Mouse (Mus musculus): ENCODE results near the gene Ccdc181.

Ccdc181 gene

DNA sequence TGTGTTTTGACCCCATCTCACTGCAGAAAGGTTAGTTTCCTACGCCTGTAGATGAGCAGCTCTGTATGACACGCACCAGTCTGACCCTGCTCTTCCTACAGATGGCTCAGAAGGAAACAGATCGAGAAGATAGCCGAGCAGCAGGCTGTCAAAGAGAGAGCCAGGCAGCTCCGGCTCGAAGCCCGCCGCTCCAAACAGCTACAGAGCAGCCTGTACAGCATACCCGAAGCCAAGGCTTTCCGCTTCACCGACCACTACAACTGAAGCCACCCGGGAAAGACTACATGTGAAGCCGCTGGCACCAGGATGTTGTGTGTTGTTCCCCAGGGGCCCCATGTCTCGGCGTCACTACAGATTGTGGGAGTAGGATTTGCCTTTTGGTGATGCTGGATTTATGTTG is 12.0 kb downstream of the Ccdc181 start:
- DNase-seq, result peak in 1 of 2 experiments; percentile 31

GRCm38 (mm10) chr1:164292040-164292439 is 16.7 kb downstream of the Ccdc181 start:
- no peak for DNase-seq

DNA sequence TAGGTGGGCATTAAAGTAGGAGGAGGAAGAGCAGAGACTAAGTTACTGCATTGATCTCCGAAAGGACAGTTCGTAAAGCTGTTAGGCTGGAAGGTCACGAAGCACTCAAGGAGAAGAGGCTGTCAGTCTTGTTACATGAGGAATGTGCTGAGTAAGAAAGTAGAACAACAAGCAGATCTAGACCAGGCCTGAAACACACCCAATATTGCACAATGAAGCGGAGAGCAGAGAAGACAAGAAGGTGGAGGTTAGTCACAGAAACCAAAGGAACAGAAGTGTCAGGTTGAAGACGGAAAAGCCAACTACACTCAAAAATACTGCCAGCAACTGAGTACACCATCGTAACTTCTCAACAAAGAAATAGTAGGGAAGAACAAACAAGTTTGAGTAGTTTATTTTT is 18.7 kb downstream of the Ccdc181 start:
- DNase-seq, result peak in 1 of 2 experiments; percentile 11

- DNase-seq, result no peak
These were observed 21.1 kb downstream of the Ccdc181 start for GRCm38 (mm10) chr1:164296473-164296872.

- no peak for DNase-seq
These were observed 26.6 kb downstream of the Ccdc181 start for GRCm38 (mm10) chr1:164301949-164302348.

DNA sequence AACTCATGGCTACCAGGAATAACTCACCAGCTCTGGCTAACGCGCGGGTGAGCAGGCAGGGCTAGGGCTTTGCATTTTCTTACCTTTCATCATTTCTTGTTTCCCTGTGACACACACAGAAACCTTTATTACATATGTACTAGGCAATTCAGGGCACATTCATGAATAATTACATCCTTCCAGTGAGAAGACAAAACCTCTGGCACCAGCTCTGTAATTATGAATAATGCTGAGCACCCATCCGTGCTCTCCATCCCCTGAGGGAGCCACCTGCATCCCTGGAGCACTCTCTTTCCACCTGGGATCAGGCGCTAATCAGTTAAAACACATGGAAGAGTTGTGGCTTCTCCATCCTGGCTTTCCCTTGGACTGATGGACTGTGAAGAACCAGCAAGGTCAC is 28.4 kb downstream of the Ccdc181 start, which contains the start of gene Nme7:
Gene Nme7 (plus strand): TSS at position 301 of the 400 bp plus-strand sequence.
- DNase-seq, result no peak

DNA sequence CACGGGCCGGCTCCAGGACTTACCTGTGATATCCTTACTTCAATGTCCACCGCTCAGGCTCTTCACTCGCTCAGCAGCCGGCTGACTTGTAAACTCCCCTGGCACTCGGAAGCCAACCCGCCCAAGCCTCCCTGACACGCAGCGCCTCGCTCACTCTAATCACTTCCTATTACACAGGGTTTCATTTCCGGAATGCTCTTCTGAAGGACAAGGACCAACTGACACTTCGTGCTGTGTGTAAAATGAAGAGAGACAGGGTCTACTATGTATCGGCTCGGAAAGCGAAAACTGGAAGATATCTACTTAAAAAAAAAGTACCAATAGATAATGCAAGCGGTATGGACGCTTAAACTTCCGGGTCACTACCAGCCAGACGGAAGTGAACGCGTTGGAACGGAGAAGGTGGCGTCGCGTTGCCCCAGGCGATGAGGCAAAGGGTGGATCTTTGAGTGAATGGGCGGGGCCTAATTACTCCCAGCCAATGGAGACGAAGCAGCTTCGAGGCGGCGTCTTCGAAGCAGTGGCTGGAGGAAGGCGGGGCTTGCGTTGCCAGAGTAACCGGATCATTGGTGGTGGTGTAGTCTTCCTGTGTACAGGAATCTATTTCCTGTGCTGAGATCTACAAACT is 31.9 kb downstream of the Ccdc181 start, which contains the start of gene Blzf1:
Gene Blzf1 (minus strand): TSS at position 366 of the 628 bp plus-strand sequence.
- DNase-seq, result peak; percentile 99

- DNase-seq, result no peak
These were observed 32.5 kb downstream of the Ccdc181 start for GRCm38 (mm10) chr1:164307922-164308321.

- no peak for DNase-seq
These were observed 38.7 kb downstream of the Ccdc181 start for GRCm38 (mm10) chr1:164314085-164314484.

GRCm38 (mm10) chr1:164315266-164315665 is 39.9 kb downstream of the Ccdc181 start:
- peak in 1 of 2 experiments; percentile 61 for DNase-seq

DNA sequence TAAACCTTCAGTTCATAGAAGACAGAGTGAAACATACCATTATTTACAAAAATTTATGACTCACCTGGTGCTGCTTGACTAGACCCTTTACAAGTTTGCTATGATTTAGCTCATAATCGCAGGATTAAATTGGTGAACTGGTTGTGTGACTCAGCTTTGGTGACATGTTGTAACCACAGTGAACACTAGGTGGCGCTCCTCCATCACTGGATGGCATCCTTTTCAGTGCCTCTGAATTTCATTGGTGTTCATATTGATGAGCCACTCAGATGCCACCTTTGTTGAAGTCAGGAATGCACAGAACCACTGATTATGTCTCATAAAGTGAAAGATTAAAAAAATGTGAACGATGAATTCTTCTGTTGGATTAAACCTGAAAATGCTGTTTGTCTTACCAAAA is 41.3 kb downstream of the Ccdc181 start:
- peak; percentile 59 to 89 for DNase-seq

DNA sequence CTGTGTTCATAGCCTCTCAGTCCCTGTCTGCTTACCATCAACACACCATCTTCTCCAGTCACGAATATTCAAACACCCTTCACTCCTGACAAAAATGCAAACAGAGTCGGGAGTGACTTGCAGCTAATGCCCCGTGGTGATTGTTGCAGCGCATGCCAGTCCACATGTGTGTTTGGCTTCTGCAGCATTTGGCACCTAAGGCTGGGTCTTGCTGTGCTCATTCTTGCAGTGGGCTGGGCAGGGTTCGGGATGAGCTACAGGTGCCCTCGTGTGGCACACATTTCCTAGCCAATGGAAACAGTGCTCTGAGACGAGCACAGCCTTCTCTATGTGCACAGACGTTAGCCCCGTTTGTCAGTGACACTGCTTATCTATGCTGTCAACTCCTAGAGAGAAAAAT is 41.9 kb downstream of the Ccdc181 start:
- no peak for DNase-seq

DNA sequence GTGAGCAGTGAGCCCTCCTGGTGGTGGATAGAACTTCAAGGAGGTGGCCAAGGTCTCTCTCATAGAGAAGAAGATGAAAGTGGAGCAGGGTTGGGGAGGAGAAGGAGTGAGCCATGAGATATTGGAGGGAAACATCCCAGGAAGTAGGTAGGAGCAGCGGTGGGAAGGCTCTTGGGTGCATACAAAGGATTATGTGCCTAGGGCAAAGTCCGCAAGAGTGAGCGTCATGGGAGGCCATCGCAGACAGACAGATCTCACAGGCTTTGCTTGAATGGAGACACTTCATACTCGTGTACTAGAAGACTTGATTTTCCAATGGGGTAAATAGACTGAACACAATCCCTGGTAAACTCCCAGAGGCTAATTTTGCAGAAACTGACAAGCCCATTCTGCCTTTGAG is 43.1 kb downstream of the Ccdc181 start:
- peak in 1 of 2 experiments; percentile 56 for DNase-seq

DNA sequence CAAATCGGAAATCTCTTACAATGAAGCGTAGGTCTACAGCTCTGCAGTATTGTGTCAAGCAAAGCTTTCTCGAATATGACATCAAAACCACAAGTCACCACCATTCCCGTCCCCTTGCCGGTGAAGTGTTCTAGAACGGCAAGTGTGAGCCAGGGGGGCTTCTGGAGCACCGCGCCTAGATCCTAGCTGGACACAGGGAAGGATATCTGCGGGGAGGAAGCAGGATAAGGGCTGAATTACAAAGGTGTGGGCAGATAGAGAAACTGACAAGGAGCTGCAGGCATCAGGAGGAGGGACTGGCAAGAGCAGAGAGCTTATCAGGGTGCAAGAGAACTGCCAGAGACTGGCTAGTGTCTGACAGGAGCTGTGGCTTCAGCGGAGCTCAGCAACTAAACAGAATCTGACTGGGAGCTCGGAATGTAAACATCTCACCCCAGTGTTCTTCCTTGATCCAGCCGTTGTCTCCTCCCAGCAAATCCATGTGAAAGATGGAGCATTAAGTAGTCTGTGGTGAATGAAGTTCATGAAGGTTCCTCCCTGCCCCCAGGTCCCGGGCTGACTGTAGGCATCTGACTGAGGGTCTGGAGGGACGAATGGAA is 44.3 kb downstream of the Ccdc181 start:
- no peak for DNase-seq

DNA sequence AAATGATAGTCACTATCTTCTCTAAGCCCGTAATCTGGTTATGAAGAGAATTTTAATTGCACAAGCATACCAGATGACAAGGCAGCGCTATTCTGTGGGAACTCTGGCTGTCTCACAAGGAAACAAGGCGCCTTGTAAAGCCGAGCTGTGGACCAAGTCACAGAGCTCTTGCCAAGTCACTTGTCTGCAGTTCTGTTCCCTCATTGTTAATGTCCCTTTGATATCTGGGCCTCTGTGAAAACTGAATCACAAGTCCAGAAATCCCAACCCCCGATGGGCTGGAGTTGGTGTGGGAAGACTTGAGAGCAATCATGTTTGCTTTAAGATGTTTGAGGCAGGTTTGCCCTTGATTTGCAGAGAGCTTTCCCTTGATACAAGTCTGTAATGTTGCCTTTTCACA is 45.3 kb downstream of the Ccdc181 start:
- DNase-seq, result peak in 1 of 2 experiments; percentile 20

DNA sequence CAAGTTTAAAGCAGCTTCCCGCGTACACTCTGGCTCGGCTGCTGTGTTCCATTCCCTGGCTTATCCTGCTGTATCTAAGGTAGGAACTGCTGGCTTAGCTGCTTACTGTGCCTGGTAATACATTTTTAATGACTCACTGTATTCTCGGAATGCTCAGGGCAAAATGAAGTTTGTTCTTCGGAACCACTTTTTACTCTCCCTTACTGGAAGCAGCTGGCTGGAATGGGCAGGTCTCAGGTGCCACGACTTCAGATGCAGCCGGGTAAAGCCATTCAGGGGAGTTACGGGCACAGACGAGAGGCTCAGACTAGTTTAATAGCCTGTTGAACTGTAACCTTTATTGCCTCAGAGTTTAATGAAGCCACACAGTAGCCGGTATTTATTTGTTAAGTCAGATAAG is 46.0 kb downstream of the Ccdc181 start:
- peak; percentile 66 to 78 for DNase-seq

- DNase-seq, result peak in 1 of 2 experiments; percentile 19
These were observed 47.7 kb downstream of the Ccdc181 start for GRCm38 (mm10) chr1:164322987-164323650.

DNA sequence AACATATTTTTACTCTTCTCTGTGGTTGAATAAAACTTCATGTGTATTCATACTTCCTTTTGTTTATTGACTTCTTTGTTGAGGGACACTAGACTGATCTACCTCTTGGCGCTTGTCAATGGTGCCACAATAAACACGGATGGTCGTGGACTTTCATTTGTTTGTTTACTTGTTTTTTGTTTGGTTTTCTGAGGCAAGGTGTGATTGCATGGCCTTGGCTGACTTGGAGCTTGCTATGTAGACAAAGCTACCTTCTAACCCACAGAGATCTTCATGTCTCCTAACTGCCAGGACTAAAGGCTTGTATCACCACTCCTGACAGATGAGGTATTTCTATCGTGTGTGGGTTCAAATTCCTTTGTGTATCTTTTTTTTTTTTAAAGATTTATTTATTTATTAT is 48.8 kb downstream of the Ccdc181 start:
- no peak for DNase-seq

GRCm38 (mm10) chr1:164324878-164325277 is 49.5 kb downstream of the Ccdc181 start:
- peak in 1 of 2 experiments; percentile 23 for DNase-seq

DNA sequence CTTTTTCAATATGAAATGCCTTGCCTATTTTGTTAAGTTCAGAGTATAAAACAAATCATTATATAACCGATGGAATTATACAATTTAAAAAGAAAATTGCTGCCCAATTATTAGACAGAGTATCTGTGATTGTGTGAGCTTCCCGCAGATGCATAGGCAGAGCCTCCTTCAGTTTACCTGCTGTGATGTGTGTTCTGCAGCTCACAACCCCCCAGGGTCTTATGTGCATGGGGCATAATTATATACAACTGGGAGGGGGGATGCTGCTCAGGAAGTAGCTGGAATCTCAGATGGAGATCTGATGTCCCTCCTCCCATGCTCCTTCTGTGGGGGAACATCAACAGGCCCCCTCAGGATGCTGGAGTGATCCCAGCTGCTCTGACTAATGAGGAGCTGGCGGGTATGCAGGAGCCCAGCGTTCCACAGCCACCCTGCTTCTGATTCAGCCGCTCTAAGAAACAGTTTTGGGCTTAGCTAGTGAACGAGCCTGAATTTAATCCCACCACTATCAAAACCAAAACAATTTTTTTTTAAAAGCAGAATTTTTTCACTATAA is 51.3 kb downstream of the Ccdc181 start:
- DNase-seq, result no peak

DNA sequence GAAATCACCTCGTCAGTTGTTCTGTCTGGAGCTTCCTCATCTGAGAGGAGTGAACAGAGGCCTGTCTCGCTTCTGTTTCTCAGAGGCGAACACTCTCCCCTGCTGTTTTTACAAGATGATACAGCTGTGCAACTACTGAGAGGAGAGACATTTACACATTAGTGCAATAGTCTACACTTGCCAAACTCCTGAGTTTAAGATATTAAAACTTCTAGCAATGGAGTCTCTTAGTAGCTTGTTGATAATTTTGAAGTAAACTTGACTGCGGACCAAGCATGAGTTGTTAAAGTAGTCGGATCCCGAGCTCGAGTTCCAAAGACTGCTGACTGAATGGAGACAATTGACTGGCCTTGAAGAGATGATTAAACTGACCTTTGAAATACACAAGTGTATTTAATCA is 52.4 kb downstream of the Ccdc181 start:
- peak in 1 of 2 experiments; percentile 16 for DNase-seq

GRCm38 (mm10) chr1:164332559-164332958 is 57.2 kb downstream of the Ccdc181 start:
- no peak for DNase-seq

DNA sequence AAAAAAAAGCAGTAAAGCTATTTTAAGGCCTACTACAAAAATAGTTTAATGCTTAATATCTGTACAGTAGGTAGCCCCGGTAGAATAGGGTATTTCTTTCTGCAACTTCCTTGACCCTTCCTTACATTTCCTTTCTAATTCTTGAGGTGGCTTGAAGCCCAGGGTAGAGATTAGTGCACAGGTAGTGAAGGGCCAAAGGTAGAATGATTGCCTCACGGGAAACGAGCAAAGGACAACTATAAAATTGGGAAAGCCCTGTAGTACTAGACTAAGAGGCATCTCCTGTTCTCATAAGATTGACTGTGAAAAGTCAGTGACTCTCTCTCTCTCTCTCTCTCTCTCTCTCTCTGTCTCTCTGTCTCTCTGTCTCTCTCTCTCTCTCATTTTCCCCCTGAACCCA is 60.0 kb downstream of the Ccdc181 start:
- DNase-seq, result no peak

GRCm38 (mm10) chr1:164335846-164336245 is 60.5 kb downstream of the Ccdc181 start:
- DNase-seq, result no peak
